Mouse (Mus musculus) lung, adult 18-20 months (tissue): ENCODE measurements around the gene Tpo.
A peak's percentile ranks its signal among the peaks of the same experiment; 100 is the strongest.

Source experiments
- DNase-seq, 2 experiments: peaks; one replicate each; pipeline ENCODE4 v3.0.0; 2022; ENCODE audit warnings: mixed read lengths in 2 of 2

Tpo gene

DNA sequence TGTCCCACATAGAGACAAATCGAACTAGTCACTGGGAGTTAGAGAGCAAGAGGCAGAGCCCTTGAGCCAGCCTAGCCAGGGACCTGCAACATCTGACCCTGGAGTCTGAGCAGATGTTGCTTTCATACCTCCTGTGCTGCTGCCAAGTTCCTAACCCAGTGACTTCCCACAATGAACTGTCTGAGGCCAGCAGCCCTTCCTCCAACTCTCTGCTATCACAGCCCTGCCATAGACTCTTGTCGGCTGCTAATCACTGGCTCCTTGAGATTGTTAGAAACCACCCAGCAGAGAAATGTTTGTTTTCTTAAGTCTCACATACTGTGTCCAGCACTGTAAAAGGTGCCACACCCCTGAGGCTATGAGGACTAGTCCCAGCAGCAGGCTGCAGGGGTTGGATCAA lies 56.1 kb downstream of the Tpo start:
- peak in 1 of 2 experiments; percentile 2 for DNase-seq

GRCm38 (mm10) chr12:30069321-30069720 lies 63.1 kb downstream of the Tpo start:
- DNase-seq = no peak

DNA sequence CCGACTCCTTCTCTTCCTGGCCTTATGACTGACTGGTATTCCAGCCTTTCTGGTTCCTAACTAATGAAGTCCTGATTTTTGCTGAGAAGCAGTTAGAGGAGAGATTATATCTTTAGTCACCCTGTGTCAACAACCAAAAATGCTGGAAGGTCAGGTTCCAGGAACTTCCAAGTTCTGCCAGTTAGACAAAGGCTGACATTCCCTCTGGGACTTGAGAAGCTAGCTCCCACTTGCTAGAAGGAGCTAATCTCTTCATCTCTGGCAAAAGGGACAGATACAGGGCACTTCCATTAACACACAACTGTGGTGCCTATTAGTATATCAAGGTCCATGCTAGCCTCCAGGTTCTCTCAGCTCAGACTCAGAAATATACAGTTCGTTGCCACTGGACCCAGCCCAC lies 64.6 kb downstream of the Tpo start:
- no peak for DNase-seq

GRCm38 (mm10) chr12:30062118-30062505 lies 70.3 kb downstream of the Tpo start:
- no peak for DNase-seq

GRCm38 (mm10) chr12:30061503-30062117 lies 70.8 kb downstream of the Tpo start:
- DNase-seq = no peak

DNA sequence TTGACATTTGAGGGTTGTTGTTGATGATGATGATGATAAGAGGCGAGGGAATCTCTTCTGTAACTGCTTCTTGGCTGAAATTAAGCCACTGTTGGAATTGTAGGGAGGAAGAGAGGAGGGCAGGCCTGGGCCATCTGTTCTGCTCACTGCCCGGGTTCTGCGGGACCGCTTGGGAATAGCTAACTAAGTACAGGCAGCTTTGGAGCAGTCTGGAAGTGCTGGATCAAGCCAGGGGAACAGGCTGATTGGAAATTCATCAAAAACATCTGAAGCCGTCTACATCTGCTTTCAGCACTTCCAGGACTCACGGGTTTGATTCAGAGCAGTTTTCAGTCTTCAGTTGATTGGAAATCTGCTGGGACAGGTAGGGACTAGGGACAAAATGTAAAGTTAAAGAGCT lies 74.4 kb downstream of the Tpo start:
- DNase-seq = no peak

GRCm38 (mm10) chr12:30054761-30055540 lies 77.5 kb downstream of the Tpo start:
- DNase-seq = no peak

DNA sequence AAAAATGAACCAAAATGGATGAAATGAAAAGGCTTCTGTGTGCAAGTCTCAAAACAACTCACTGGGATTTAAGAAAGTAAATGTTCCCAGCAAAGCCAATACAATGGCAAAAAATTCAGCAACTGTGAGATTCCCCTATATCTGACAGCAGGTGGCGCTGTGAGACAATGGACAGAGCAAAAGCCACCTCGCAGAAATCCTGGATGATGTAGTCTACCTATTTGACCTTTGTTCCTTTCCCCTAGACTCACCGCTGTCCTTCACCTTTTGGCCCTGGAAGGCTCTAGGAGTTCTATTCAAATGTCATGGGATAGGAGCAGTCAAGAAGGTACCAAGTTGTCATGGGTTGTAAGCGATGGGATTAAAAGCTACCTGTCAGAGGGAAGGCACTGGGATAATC lies 82.2 kb downstream of the Tpo start:
- DNase-seq = no peak

DNA sequence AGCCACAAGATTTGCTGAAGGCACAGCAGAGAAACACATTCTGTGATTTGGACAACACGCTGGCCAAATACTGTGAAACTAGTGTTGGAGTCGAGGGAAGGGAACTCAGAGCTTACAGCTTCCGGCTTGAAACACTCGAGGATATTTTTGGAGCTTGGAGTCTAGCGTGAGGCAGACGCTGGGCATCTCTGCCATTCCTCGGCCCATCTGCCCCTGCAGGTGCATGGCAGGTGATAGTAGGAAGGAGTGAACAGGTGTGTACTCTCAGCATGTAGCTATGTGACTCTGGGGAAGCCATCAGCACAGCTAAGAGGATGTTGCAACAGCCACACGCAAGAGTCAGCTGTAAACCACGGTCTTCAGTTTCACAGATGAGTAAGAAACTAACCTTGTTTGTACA lies 82.6 kb downstream of the Tpo start:
- no peak for DNase-seq

DNA sequence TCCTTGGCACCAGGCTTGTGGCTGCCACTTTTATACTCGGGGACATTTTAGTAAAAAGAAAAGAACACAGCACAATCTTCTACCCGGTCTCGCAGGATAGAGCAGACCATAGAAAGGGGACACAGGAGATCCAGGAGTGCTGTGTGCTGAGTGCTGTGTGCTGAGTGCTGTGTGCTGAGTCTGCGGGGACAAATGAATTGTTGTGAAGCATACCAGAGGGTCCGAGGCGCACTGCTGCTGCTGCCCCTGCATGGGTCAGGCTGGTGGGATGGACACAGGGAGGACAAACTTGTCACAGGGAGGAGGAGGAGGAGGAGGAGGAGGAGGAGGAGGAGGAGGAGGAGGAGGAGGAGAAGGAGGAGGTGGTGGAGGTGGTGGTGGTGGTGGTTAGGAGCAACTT lies 83.6 kb downstream of the Tpo start:
- DNase-seq = no peak

GRCm38 (mm10) chr12:30040150-30040549 lies 92.3 kb downstream of the Tpo start:
- peak; percentile 48 to 65 for DNase-seq

GRCm38 (mm10) chr12:30039565-30039964 lies 92.9 kb downstream of the Tpo start:
- peak; percentile 44 to 62 for DNase-seq

- DNase-seq = no peak
Observed at GRCm38 (mm10) chr12:30036569-30037055, 95.8 kb downstream of the Tpo start.

DNA sequence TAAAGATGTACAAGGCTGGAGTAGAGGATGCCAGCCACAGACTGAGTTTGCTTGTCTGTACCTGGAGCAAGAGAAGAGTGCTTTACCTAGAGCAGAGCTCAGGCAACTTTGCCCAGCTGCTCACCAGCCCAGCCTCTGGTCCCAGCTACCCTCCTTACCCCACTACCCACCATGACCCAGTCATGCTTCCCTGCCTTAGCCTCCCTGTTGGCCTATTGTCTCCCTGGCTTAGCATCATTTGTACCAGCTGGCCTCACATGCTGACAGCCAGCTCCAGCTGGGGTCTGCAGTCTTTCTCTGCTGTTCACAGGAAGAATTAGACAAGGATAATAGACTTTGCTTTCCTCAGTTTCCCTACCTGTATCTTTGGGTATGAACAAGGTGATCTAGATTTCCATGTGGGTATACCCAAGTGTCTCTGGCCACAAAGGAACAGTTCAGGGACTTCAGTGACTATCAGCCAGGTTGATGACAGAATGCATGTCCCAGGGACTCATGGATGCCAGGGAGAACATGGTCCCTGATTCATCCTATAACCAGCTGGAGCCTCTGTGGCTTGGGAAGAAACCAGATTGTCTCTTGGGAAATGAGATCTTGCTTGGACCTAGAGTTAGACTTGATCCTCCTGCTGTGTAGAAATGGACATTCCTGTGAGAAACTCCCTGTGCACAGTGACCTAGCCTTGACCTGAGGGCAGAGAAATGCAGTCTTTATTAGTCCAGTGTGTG lies 96.4 kb downstream of the Tpo start:
- DNase-seq = no peak

DNA sequence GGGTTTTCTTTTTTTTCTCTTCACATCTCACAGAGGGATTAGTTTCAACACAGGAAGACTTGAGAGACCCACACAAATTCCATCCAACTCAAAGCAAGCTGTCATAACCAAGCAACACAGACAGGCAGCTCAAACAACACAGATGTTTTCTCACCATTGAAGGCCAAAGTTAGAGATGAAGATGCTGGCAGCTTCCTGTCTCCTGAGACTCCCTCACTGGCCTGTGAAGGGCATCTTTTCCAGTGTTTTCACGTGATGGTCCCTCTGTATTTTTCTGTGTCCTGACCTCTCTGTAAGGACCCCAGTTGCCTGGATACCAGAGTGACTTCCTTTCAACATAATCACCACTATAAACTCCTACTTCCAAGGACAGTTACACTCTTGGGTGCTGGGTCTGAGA lies 97.0 kb downstream of the Tpo start:
- no peak for DNase-seq

- no peak for DNase-seq
Observed at GRCm38 (mm10) chr12:30034681-30035080, 97.7 kb downstream of the Tpo start.

- DNase-seq = peak in 1 of 2 experiments; percentile 47
Observed at GRCm38 (mm10) chr12:30030571-30030970, 101.9 kb downstream of the Tpo start.

DNA sequence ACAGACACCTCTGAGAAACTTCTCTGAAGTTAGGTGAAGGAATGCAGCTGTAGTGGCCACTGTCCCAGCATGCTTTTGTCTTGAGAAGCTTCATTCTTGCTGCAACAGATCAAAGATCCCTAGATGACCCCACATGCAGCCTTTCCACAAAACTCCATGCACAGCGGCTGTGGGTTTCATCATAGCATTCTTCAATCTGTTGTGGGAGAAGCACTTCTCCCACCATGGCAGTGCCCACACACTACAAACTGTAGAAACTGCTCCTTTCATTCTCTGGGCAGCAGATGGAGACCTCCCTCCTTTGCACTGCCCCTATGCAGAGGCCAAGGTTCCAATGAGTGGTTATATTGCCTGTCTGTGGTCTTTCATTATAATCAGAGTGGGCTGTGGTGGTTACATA lies 103.3 kb downstream of the Tpo start:
- no peak for DNase-seq

DNA sequence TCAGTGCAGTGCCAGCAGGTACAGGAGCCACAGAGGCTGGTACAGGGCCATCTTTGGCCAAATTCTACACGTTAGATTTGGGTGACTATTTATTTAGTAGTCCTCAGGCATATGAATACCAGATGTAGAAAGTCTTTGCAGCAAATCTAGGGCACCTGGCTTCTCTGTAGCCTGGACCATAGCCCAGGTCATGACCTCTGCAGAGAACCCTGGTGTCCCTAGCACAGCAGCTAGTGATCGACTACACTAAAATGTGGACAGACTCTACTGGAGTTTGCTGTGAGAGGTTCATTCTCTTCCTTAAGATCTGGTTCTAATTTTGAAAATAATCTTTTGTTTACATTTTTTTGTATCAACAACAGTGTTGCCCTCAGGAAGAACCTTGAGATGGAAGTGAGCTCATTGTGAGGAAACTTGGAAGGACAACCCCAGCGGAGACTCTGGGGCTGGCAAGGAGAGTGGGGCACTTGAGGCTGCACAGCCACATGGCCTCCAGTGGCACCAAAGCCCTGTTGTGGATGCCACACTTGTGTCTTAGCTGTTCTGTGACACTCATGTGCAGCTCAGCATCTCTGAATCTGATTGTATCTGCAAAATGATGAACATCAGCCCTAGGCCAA lies 104.6 kb downstream of the Tpo start:
- peak in 1 of 2 experiments; percentile 54 for DNase-seq

GRCm38 (mm10) chr12:30024264-30024825 lies 108.1 kb downstream of the Tpo start:
- no peak for DNase-seq

GRCm38 (mm10) chr12:30023491-30023890 lies 108.9 kb downstream of the Tpo start:
- DNase-seq = peak in 1 of 2 experiments; percentile 34

DNA sequence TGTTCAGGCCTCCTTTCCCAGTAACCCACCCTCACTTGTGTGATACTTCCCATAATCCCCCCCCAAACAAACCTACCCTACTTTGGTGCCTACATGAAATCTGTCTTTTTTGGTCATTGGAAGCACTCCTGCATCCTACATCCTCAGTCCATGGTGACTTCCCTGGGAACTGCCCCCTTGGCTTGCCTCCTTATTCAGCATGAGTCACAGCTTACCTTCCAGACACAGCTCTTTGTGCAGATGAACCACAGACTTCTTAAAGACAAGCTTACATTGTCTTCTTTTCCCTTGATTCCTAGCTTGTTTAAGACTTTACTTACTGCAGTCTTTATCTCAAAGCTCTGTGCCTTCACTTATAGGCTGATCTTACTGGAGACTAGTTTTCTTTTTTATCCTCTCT lies 112.0 kb downstream of the Tpo start:
- no peak for DNase-seq

GRCm38 (mm10) chr12:30017131-30017530 lies 115.3 kb downstream of the Tpo start:
- no peak for DNase-seq
